Mouse (Mus musculus) forebrain, postnatal 0 days (tissue): Measurements from ENCODE around the gene Ugt1a9. TPM values are rescaled to one million over a fixed set of nuclear protein-coding genes. Genes with fewer than 3 reads are reported as not detected.

Source experiments
- ATAC-seq: fragments of 200-750 bp; cut with Nextera tagmentation; 2 replicates; pipeline ENCODE4 v1.8.0; 2017; ENCODE audit warnings: mild to moderate bottlenecking, moderate library complexity
- DNase-seq: peaks from one replicate; pipeline ENCODE4 v3.0.0-alpha.2; 2015
- H3K27ac ChIP-seq: fragments of 300-500 bp; sonication (generic); 2 replicates; pipeline ENCODE4 v1.5.1; 2014; ENCODE audit warnings: low read depth, mild to moderate bottlenecking, antibody characterized with exemption, low read length, moderate library complexity, mixed read lengths
- H3K27me3 ChIP-seq: fragments of 300-500 bp; sonication (generic); 2 replicates; pipeline ENCODE4 v1.6.1; 2014; ENCODE audit warnings: mild to moderate bottlenecking, low read length, mixed read lengths; ENCODE audit not compliant: insufficient read depth
- H3K36me3 ChIP-seq: fragments of 300-500 bp; sonication (generic); 2 replicates; pipeline ENCODE4 v1.6.1; 2014; ENCODE audit warnings: mild to moderate bottlenecking, moderate library complexity; ENCODE audit not compliant: insufficient read depth
- H3K4me1 ChIP-seq: fragments of 300-500 bp; sonication (generic); 2 replicates; pipeline ENCODE4 v1.6.1; 2014; ENCODE audit warnings: antibody characterized with exemption; ENCODE audit not compliant: insufficient read depth
- H3K4me2 ChIP-seq: fragments of 300-500 bp; sonication (generic); 2 replicates; pipeline ENCODE4 v1.6.1; 2014; ENCODE audit warnings: low read depth, mild to moderate bottlenecking, moderate library complexity
- H3K4me3 ChIP-seq: fragments of 300-500 bp; sonication (generic); 2 replicates; pipeline ENCODE4 v1.5.1; 2014; ENCODE audit warnings: low read depth, low read length, mixed read lengths
- H3K9ac ChIP-seq: fragments of 300-500 bp; sonication (generic); 2 replicates; pipeline ENCODE4 v1.6.1; 2014; ENCODE audit warnings: mild to moderate bottlenecking
- H3K9me3 ChIP-seq: fragments of 300-500 bp; sonication (generic); 2 replicates; pipeline ENCODE4 v1.6.1; 2016; ENCODE audit warnings: low read length
- CTCF ChIP-seq: sonication (generic); IDR thresholded peaks from 2 replicates; pipeline ENCODE4 v1.5.1; 2016; ENCODE audit warnings: antibody characterized with exemption, control low read depth, low read depth
- WGBS: fragments of 180-500 bp; shearing (Covaris S2); extraction: QIAGEN DNeasy Blood & Tissue Kit; methylation state at CpG from one replicate; pipeline ENCODE4 v1.1.7; 2014; 5-methylcytosine and 5-hydroxymethylcytosine counted together
- polyA plus RNA-seq: library from polyadenylated mRNA; unstranded; fragments of >200 nt; fragmentation: Nextera tagmentation; extraction: Ambion mirVana; gene quantifications from 2 replicates; pipeline ENCODE4 v1.2.1, GENCODE M21; 2015
- total RNA-seq: library from RNA; depleted of rRNA; stranded (reverse); fragments of >200 nt; gene quantifications from 2 replicates; pipeline ENCODE4 v1.2.3, GENCODE M21; 2014

Ugt1a9 gene
- total and polyA plus RNA-seq, 2 experiments from 2014 or later: not detected

GRCm38 (mm10) chr1:88256886-88257663, 186.5 kb downstream of the Ugt1a9 start:
- no peak overlapping the region for H3K4me2 ChIP-seq
- H3K36me3 ChIP-seq: peaks cover 30% of the 10 kb centered on the region
- WGBS: 81% methylated on average over 10 of the region's 10 CpGs
- no peaks in the 10 kb centered on the region for H3K27me3 ChIP-seq
- no peak overlapping the region for H3K9ac ChIP-seq
- TF ChIP-seq CTCF: no peak
- H3K27ac ChIP-seq: no peak overlapping the region
- peaks cover 59% of the 10 kb centered on the region for H3K9me3 ChIP-seq
- DNase-seq (no peak), ATAC-seq (no peak)
- H3K4me3 ChIP-seq: no peak overlapping the region
- no peaks in the 10 kb centered on the region for H3K4me1 ChIP-seq

- Histone ChIP-seq H3K4me1 (no peaks in the 10 kb centered on the region), H3K9me3 (peaks cover 53% of the 10 kb centered on the region), H3K4me3 (no peak overlapping the region), H3K4me2 (no peak overlapping the region), H3K27ac (no peak overlapping the region), H3K36me3 (peaks cover 36% of the 10 kb centered on the region), H3K27me3 (no peaks in the 10 kb centered on the region), H3K9ac (no peak overlapping the region)
- ATAC-seq (no peak), DNase-seq (no peak)
- no peak for TF ChIP-seq CTCF
- WGBS: 79% methylated on average over 6 of the region's 6 CpGs
These were observed 187.1 kb downstream of the Ugt1a9 start for GRCm38 (mm10) chr1:88257681-88258080.

- Histone ChIP-seq H3K4me1 (no peaks in the 10 kb centered on the region), H3K27me3 (no peaks in the 10 kb centered on the region), H3K27ac (no peak overlapping the region), H3K4me3 (no peak overlapping the region), H3K9me3 (peaks cover 47% of the 10 kb centered on the region), H3K36me3 (peaks cover 43% of the 10 kb centered on the region), H3K4me2 (no peak overlapping the region), H3K9ac (no peak overlapping the region)
- ATAC-seq (no peak), DNase-seq (no peak)
- 68% methylated on average over 6 of the region's 6 CpGs for WGBS
- TF ChIP-seq CTCF: no peak
These were observed 187.8 kb downstream of the Ugt1a9 start for GRCm38 (mm10) chr1:88258361-88258760.

- no peak for DNase-seq
- Histone ChIP-seq H3K27ac (no peak overlapping the region), H3K27me3 (no peaks in the 10 kb centered on the region), H3K4me1 (no peaks in the 10 kb centered on the region), H3K9me3 (peaks cover 40% of the 10 kb centered on the region), H3K9ac (peak overlapping the region; percentile 0; the same call in 1 of the 2 replicates), H3K36me3 (peaks cover 50% of the 10 kb centered on the region), H3K4me3 (no peak overlapping the region), H3K4me2 (no peak overlapping the region)
- TF ChIP-seq CTCF: no peak
- ATAC-seq: 0 out of 2 replicates have a peak, but pooled peaks have one; percentile 1
- WGBS: 81% methylated on average over 8 of the region's 8 CpGs
These were observed 188.5 kb downstream of the Ugt1a9 start for GRCm38 (mm10) chr1:88258881-88259642.

- WGBS: 79% methylated on average over 4 of the region's 4 CpGs
- no peak overlapping the region for H3K9ac ChIP-seq
- ATAC-seq: 0 out of 2 replicates have a peak, but pooled peaks have one; percentile 2
- peaks cover 35% of the 10 kb centered on the region for H3K9me3 ChIP-seq
- H3K36me3 ChIP-seq: peaks cover 56% of the 10 kb centered on the region
- no peaks in the 10 kb centered on the region for H3K27me3 ChIP-seq
- no peak for DNase-seq
- H3K27ac ChIP-seq: no peak overlapping the region
- no peak for TF ChIP-seq CTCF
- H3K4me3 ChIP-seq: no peak overlapping the region
- H3K4me1 ChIP-seq: no peaks in the 10 kb centered on the region
- H3K4me2 ChIP-seq: no peak overlapping the region
These were observed 189.0 kb downstream of the Ugt1a9 start for GRCm38 (mm10) chr1:88259643-88260024.

GRCm38 (mm10) chr1:88260114-88260513, 189.5 kb downstream of the Ugt1a9 start:
- peaks cover 61% of the 10 kb centered on the region for H3K36me3 ChIP-seq
- 79% methylated on average over 6 of the region's 6 CpGs for WGBS
- H3K4me2 ChIP-seq: no peak overlapping the region
- H3K4me1 ChIP-seq: no peaks in the 10 kb centered on the region
- H3K27ac ChIP-seq: no peak overlapping the region
- no peak for TF ChIP-seq CTCF
- H3K9ac ChIP-seq: no peak overlapping the region
- no peaks in the 10 kb centered on the region for H3K27me3 ChIP-seq
- ATAC-seq (no peak), DNase-seq (no peak)
- H3K4me3 ChIP-seq: no peak overlapping the region
- H3K9me3 ChIP-seq: peaks cover 30% of the 10 kb centered on the region
